Mouse (Mus musculus): ENCODE measurements around the gene Prickle2. TPM values are rescaled to one million over a fixed set of nuclear protein-coding genes. Genes with fewer than 3 reads are reported as not detected.

Gene Prickle2
- polyA plus RNA-seq, 1 experiment from 2014 or later = 0.35 TPM

- H3K4me1 ChIP-seq (ENCODE audit: control insufficient read depth, low read depth, low read length) = no peaks in the 10 kb centered on the region
- no peak overlapping the region for H3K9ac ChIP-seq (ENCODE audit: low read depth, low read length)
- H3K27me3 ChIP-seq (ENCODE audit: control insufficient read depth, insufficient read depth, low read depth, low read length) = no peaks in the 10 kb centered on the region
- H3K4me3 ChIP-seq (ENCODE audit: low read depth, low read length) = no peak overlapping the region
- no peak overlapping the region for H3K4me2 ChIP-seq (ENCODE audit: low read depth, low read length)
- H3K27ac ChIP-seq (ENCODE audit: low read length) = no peak overlapping the region
- WGBS (ENCODE audit: insufficient replicate concordance) = 70% methylated on average over 2 of the region's 2 CpGs
- no peaks in the 10 kb centered on the region for H3K9me3 ChIP-seq (replicated peaks; ENCODE audit: control insufficient read depth, low read length)
- no peaks in the 10 kb centered on the region for H3K36me3 ChIP-seq (ENCODE audit: control insufficient read depth, insufficient read depth)
- ATAC-seq (ENCODE audit: low read depth) = no peak
Observed at GRCm38 (mm10) chr6:92525646-92526045, 180.3 kb downstream of the Prickle2 start.

- Histone ChIP-seq H3K4me1 (ENCODE audit: control insufficient read depth, low read depth, low read length) (no peaks in the 10 kb centered on the region), H3K9ac (ENCODE audit: low read depth, low read length) (no peak overlapping the region), H3K4me2 (ENCODE audit: low read depth, low read length) (no peak overlapping the region), H3K36me3 (ENCODE audit: control insufficient read depth, insufficient read depth) (no peaks in the 10 kb centered on the region), H3K27me3 (ENCODE audit: control insufficient read depth, insufficient read depth, low read depth, low read length) (no peaks in the 10 kb centered on the region), H3K4me3 (ENCODE audit: low read depth, low read length) (no peak overlapping the region), H3K9me3 (replicated peaks; ENCODE audit: control insufficient read depth, low read length) (no peaks in the 10 kb centered on the region), H3K27ac (ENCODE audit: low read length) (no peak overlapping the region)
- 52% methylated on average over 7 of the region's 7 CpGs for WGBS (ENCODE audit: insufficient replicate concordance)
- ATAC-seq (ENCODE audit: low read depth) = no peak
Observed at GRCm38 (mm10) chr6:92521526-92522075, 184.4 kb downstream of the Prickle2 start.

- WGBS (ENCODE audit: insufficient replicate concordance) = 54% methylated on average over 5 of the region's 5 CpGs
- ATAC-seq (ENCODE audit: low read depth) = no peak
Observed at GRCm38 (mm10) chr6:92520088-92520875, 185.7 kb downstream of the Prickle2 start.

GRCm38 (mm10) chr6:92518438-92518968 is 187.5 kb downstream of the Prickle2 start:
- no peak overlapping the region for H3K27ac ChIP-seq (ENCODE audit: low read length)
- ATAC-seq (ENCODE audit: low read depth) = no peak

More at GRCm38 (mm10) chr6:92520088-92520875, 185.7 kb downstream of the Prickle2 start:
- no peak overlapping the region for H3K27ac ChIP-seq (ENCODE audit: low read length)
- H3K4me3 ChIP-seq (ENCODE audit: low read depth, low read length) = no peak overlapping the region
- no peak overlapping the region for H3K9ac ChIP-seq (ENCODE audit: low read depth, low read length)
- no peak overlapping the region for H3K4me2 ChIP-seq (ENCODE audit: low read depth, low read length)
- H3K9me3 ChIP-seq (replicated peaks; ENCODE audit: control insufficient read depth, low read length) = no peaks in the 10 kb centered on the region
- no peaks in the 10 kb centered on the region for H3K36me3 ChIP-seq (ENCODE audit: control insufficient read depth, insufficient read depth)
- no peaks in the 10 kb centered on the region for H3K27me3 ChIP-seq (ENCODE audit: control insufficient read depth, insufficient read depth, low read depth, low read length)
- no peaks in the 10 kb centered on the region for H3K4me1 ChIP-seq (ENCODE audit: control insufficient read depth, low read depth, low read length)

GRCm38 (mm10) chr6:92517002-92517401 is 189.0 kb downstream of the Prickle2 start:
- no peak for ATAC-seq (ENCODE audit: low read depth)
- WGBS (ENCODE audit: insufficient replicate concordance) = 35% methylated on average over 2 of the region's 2 CpGs
- Histone ChIP-seq H3K36me3 (ENCODE audit: control insufficient read depth, insufficient read depth) (no peaks in the 10 kb centered on the region), H3K9me3 (replicated peaks; ENCODE audit: control insufficient read depth, low read length) (no peaks in the 10 kb centered on the region), H3K4me3 (ENCODE audit: low read depth, low read length) (no peak overlapping the region), H3K9ac (ENCODE audit: low read depth, low read length) (no peak overlapping the region), H3K4me1 (ENCODE audit: control insufficient read depth, low read depth, low read length) (no peaks in the 10 kb centered on the region), H3K27me3 (ENCODE audit: control insufficient read depth, insufficient read depth, low read depth, low read length) (no peaks in the 10 kb centered on the region), H3K4me2 (ENCODE audit: low read depth, low read length) (no peak overlapping the region), H3K27ac (ENCODE audit: low read length) (no peak overlapping the region)

More at GRCm38 (mm10) chr6:92518438-92518968, 187.5 kb downstream of the Prickle2 start:
- 37% methylated on average over 6 of the region's 6 CpGs for WGBS (ENCODE audit: insufficient replicate concordance)
- no peak overlapping the region for H3K4me2 ChIP-seq (ENCODE audit: low read depth, low read length)
- H3K4me3 ChIP-seq (ENCODE audit: low read depth, low read length) = no peak overlapping the region
- no peaks in the 10 kb centered on the region for H3K36me3 ChIP-seq (ENCODE audit: control insufficient read depth, insufficient read depth)
- H3K9ac ChIP-seq (ENCODE audit: low read depth, low read length) = no peak overlapping the region
- no peaks in the 10 kb centered on the region for H3K27me3 ChIP-seq (ENCODE audit: control insufficient read depth, insufficient read depth, low read depth, low read length)
- H3K9me3 ChIP-seq (replicated peaks; ENCODE audit: control insufficient read depth, low read length) = no peaks in the 10 kb centered on the region
- H3K4me1 ChIP-seq (ENCODE audit: control insufficient read depth, low read depth, low read length) = no peaks in the 10 kb centered on the region

- no peaks in the 10 kb centered on the region for H3K36me3 ChIP-seq (ENCODE audit: control insufficient read depth, insufficient read depth)
- ATAC-seq (ENCODE audit: low read depth) = no peak
- H3K4me2 ChIP-seq (ENCODE audit: low read depth, low read length) = no peak overlapping the region
- H3K27ac ChIP-seq (ENCODE audit: low read length) = no peak overlapping the region
- no peaks in the 10 kb centered on the region for H3K4me1 ChIP-seq (ENCODE audit: control insufficient read depth, low read depth, low read length)
- WGBS (ENCODE audit: insufficient replicate concordance) = 66% methylated on average over 1 of the region's 1 CpGs
- H3K9ac ChIP-seq (ENCODE audit: low read depth, low read length) = no peak overlapping the region
- H3K27me3 ChIP-seq (ENCODE audit: control insufficient read depth, insufficient read depth, low read depth, low read length) = no peaks in the 10 kb centered on the region
- H3K4me3 ChIP-seq (ENCODE audit: low read depth, low read length) = no peak overlapping the region
- H3K9me3 ChIP-seq (replicated peaks; ENCODE audit: control insufficient read depth, low read length) = no peaks in the 10 kb centered on the region
Observed at GRCm38 (mm10) chr6:92512001-92512400, 194.0 kb downstream of the Prickle2 start.

GRCm38 (mm10) chr6:92509712-92510111 is 196.2 kb downstream of the Prickle2 start:
- Histone ChIP-seq H3K9ac (ENCODE audit: low read depth, low read length) (no peak overlapping the region), H3K27ac (ENCODE audit: low read length) (no peak overlapping the region), H3K9me3 (replicated peaks; ENCODE audit: control insufficient read depth, low read length) (no peaks in the 10 kb centered on the region), H3K4me3 (ENCODE audit: low read depth, low read length) (no peak overlapping the region), H3K36me3 (ENCODE audit: control insufficient read depth, insufficient read depth) (no peaks in the 10 kb centered on the region), H3K27me3 (ENCODE audit: control insufficient read depth, insufficient read depth, low read depth, low read length) (no peaks in the 10 kb centered on the region), H3K4me2 (ENCODE audit: low read depth, low read length) (no peak overlapping the region), H3K4me1 (ENCODE audit: control insufficient read depth, low read depth, low read length) (no peaks in the 10 kb centered on the region)
- 33% methylated on average over 2 of the region's 2 CpGs for WGBS (ENCODE audit: insufficient replicate concordance)
- no peak for ATAC-seq (ENCODE audit: low read depth)

GRCm38 (mm10) chr6:92506276-92506675 is 199.7 kb downstream of the Prickle2 start:
- Histone ChIP-seq H3K9ac (ENCODE audit: low read depth, low read length) (no peak overlapping the region), H3K36me3 (ENCODE audit: control insufficient read depth, insufficient read depth) (no peaks in the 10 kb centered on the region), H3K4me3 (ENCODE audit: low read depth, low read length) (no peak overlapping the region), H3K27ac (ENCODE audit: low read length) (no peak overlapping the region), H3K4me1 (ENCODE audit: control insufficient read depth, low read depth, low read length) (no peaks in the 10 kb centered on the region), H3K4me2 (ENCODE audit: low read depth, low read length) (no peak overlapping the region), H3K9me3 (replicated peaks; ENCODE audit: control insufficient read depth, low read length) (no peaks in the 10 kb centered on the region), H3K27me3 (ENCODE audit: control insufficient read depth, insufficient read depth, low read depth, low read length) (no peaks in the 10 kb centered on the region)
- ATAC-seq (ENCODE audit: low read depth) = no peak
- WGBS (ENCODE audit: insufficient replicate concordance) = 64% methylated on average over 3 of the region's 3 CpGs

GRCm38 (mm10) chr6:92499449-92499848 is 206.5 kb downstream of the Prickle2 start:
- ATAC-seq (ENCODE audit: low read depth) = no peak
- WGBS (ENCODE audit: insufficient replicate concordance) = 66% methylated on average over 4 of the region's 4 CpGs
- Histone ChIP-seq H3K9ac (ENCODE audit: low read depth, low read length) (no peak overlapping the region), H3K4me1 (ENCODE audit: control insufficient read depth, low read depth, low read length) (no peaks in the 10 kb centered on the region), H3K27me3 (ENCODE audit: control insufficient read depth, insufficient read depth, low read depth, low read length) (no peaks in the 10 kb centered on the region), H3K4me3 (ENCODE audit: low read depth, low read length) (no peak overlapping the region), H3K36me3 (ENCODE audit: control insufficient read depth, insufficient read depth) (no peaks in the 10 kb centered on the region), H3K9me3 (replicated peaks; ENCODE audit: control insufficient read depth, low read length) (no peaks in the 10 kb centered on the region), H3K27ac (ENCODE audit: low read length) (no peak overlapping the region), H3K4me2 (ENCODE audit: low read depth, low read length) (no peak overlapping the region)

All from liver, embryonic 16.5 days (tissue).